In genomic region chr16:18056215-18056614, GRCm38 (mm10) we compare ENCODE assay signal across 27 mouse cellular contexts.
"Had no signal": no experiment of that assay in that cellular context is flagged by ENCODE, and none has a peak within 500 bp of the region (broad histone marks: within the 10 kb centered on the region; RNA-seq: fewer than 3 reads in every experiment).

No protein-coding gene starts in this region.

- H3K36me3 ChIP-seq: embryonic facial prominence, embryonic 10.5 days; embryonic facial prominence, embryonic 12.5 days; embryonic facial prominence, embryonic 13.5 days; embryonic facial prominence, embryonic 15.5 days; forebrain, embryonic 10.5 days; forebrain, embryonic 12.5 days; forebrain, embryonic 15.5 days had no signal

- H3K4me2 ChIP-seq: embryonic facial prominence, embryonic 12.5 days; embryonic facial prominence, embryonic 13.5 days; embryonic facial prominence, embryonic 15.5 days; forebrain, embryonic 12.5 days; forebrain, embryonic 13.5 days; forebrain, embryonic 15.5 days had no signal

- H3K9me3 ChIP-seq: embryonic facial prominence, embryonic 10.5 days; embryonic facial prominence, embryonic 12.5 days; embryonic facial prominence, embryonic 13.5 days; embryonic facial prominence, embryonic 15.5 days; forebrain, embryonic 10.5 days; forebrain, embryonic 12.5 days; forebrain, embryonic 13.5 days; forebrain, embryonic 15.5 days had no signal

- DNase-seq: cerebellum, adult 2 months; cerebellum, adult 8-10 months; cerebellum, adult 9-11 months; cerebellum, postnatal 10 days; cerebellum, postnatal 14 days; cerebellum, postnatal 25 days; cerebellum, postnatal 36 days; embryo, embryonic 11 days; forebrain, postnatal 0 days; gastrocnemius, adult 2 months; gastrocnemius, postnatal 10 days; gastrocnemius, postnatal 14 days; gastrocnemius, postnatal 25 days; gastrocnemius, postnatal 36 days; heart, adult 11 months; heart, adult 18-20 months had no signal

- H3K9ac ChIP-seq: embryonic facial prominence, embryonic 12.5 days; embryonic facial prominence, embryonic 13.5 days; embryonic facial prominence, embryonic 15.5 days; forebrain, embryonic 12.5 days; forebrain, embryonic 13.5 days; forebrain, embryonic 15.5 days; forebrain, postnatal 0 days had no signal

- H3K4me3 ChIP-seq: embryonic facial prominence, embryonic 10.5 days; embryonic facial prominence, embryonic 12.5 days; embryonic facial prominence, embryonic 13.5 days; embryonic facial prominence, embryonic 15.5 days; erythroblast, embryonic 14.5 days; forebrain, embryonic 10.5 days; forebrain, embryonic 12.5 days; forebrain, embryonic 13.5 days; forebrain, embryonic 15.5 days; gastrocnemius, adult 2 months had no signal

- H3K27ac ChIP-seq: embryonic facial prominence, embryonic 10.5 days; embryonic facial prominence, embryonic 12.5 days; embryonic facial prominence, embryonic 13.5 days; embryonic facial prominence, embryonic 15.5 days; forebrain, embryonic 10.5 days; forebrain, embryonic 12.5 days; forebrain, embryonic 13.5 days; forebrain, embryonic 15.5 days; gastrocnemius, adult 2 months had no signal

- H3K27me3 ChIP-seq: embryonic facial prominence, embryonic 12.5 days; embryonic facial prominence, embryonic 15.5 days; forebrain, embryonic 12.5 days; forebrain, embryonic 15.5 days had no signal

- ATAC-seq: forebrain, embryonic 13.5 days; forebrain, embryonic 14.5 days; forebrain, embryonic 15.5 days; forebrain, embryonic 16.5 days; forebrain, postnatal 0 days had no signal

- H3K4me1 ChIP-seq: forebrain, embryonic 13.5 days had no signal
